Mouse (Mus musculus): ENCODE measurements around the gene Fer. TPM values are rescaled to one million over a fixed set of nuclear protein-coding genes. Genes with fewer than 3 reads are reported as not detected.

Fer gene
- total and polyA plus RNA-seq, 2 experiments from 2014 or later = 22.6 to 22.7 TPM

GRCm38 (mm10) chr17:64016606-64017005 is 153.7 kb downstream of the Fer start:
- Histone ChIP-seq H3K4me2 (ENCODE audit: low read depth, low read length, poor library complexity, severe bottlenecking) (no peak overlapping the region), H3K4me1 (ENCODE audit: insufficient read depth, low read length) (no peaks in the 10 kb centered on the region), H3K27me3 (ENCODE audit: insufficient read depth, low read length) (no peaks in the 10 kb centered on the region), H3K4me3 (ENCODE audit: low read depth, low read length) (no peak overlapping the region), H3K9ac (replicated peaks; ENCODE audit: low read length, poor library complexity, severe bottlenecking) (no peak overlapping the region), H3K27ac (ENCODE audit: low read depth, low read length) (no peak overlapping the region), H3K9me3 (ENCODE audit: low read length) (no peaks in the 10 kb centered on the region), H3K36me3 (ENCODE audit: insufficient read depth, low read length) (no peaks in the 10 kb centered on the region)
- 86% methylated on average over 4 of the region's 4 CpGs for WGBS
- ATAC-seq (ENCODE audit: low FRiP score) (no peak), DNase-seq (ENCODE audit: low spot score) (no peak)
- no peak for TF ChIP-seq CTCF (IDR thresholded peaks at IDR 0.05)

GRCm38 (mm10) chr17:64018240-64018639 is 155.4 kb downstream of the Fer start:
- 94% methylated on average over 6 of the region's 6 CpGs for WGBS
- Histone ChIP-seq H3K9me3 (ENCODE audit: low read length) (no peaks in the 10 kb centered on the region), H3K4me2 (ENCODE audit: low read depth, low read length, poor library complexity, severe bottlenecking) (no peak overlapping the region), H3K27me3 (ENCODE audit: insufficient read depth, low read length) (no peaks in the 10 kb centered on the region), H3K4me3 (ENCODE audit: low read depth, low read length) (no peak overlapping the region), H3K9ac (replicated peaks; ENCODE audit: low read length, poor library complexity, severe bottlenecking) (no peak overlapping the region), H3K4me1 (ENCODE audit: insufficient read depth, low read length) (no peaks in the 10 kb centered on the region), H3K36me3 (ENCODE audit: insufficient read depth, low read length) (no peaks in the 10 kb centered on the region), H3K27ac (ENCODE audit: low read depth, low read length) (no peak overlapping the region)
- DNase-seq (ENCODE audit: low spot score) (no peak), ATAC-seq (ENCODE audit: low FRiP score) (no peak)
- no peak for TF ChIP-seq CTCF (IDR thresholded peaks at IDR 0.05)

DNA sequence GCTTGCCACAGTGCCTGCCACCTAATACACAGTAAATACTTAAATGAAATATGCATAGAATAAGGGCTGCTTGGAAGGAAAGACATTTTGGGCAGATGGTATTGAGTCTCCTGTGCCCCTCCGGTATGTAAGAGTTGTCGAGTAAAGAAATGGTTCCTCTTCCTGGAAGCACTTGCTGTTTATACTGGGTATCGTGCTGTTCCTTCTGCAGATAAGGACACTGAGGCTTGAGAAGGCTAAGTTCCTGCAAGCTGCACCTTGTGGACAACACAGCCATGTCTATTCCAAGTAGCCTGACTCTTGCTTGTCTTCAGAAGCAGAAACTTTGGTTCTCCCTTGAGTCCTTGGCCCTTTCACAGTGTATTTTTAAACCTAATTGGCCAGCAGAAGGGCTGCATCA is 156.0 kb downstream of the Fer start:
- H3K4me3 ChIP-seq (ENCODE audit: low read depth, low read length) = no peak overlapping the region
- ATAC-seq (ENCODE audit: low FRiP score) = no peak
- TF ChIP-seq CTCF (IDR thresholded peaks at IDR 0.05) = no peak
- no peak overlapping the region for H3K9ac ChIP-seq (replicated peaks; ENCODE audit: low read length, poor library complexity, severe bottlenecking)
- no peak overlapping the region for H3K27ac ChIP-seq (ENCODE audit: low read depth, low read length)
- no peak for DNase-seq (ENCODE audit: low spot score)
- H3K4me1 ChIP-seq (ENCODE audit: insufficient read depth, low read length) = no peaks in the 10 kb centered on the region
- no peaks in the 10 kb centered on the region for H3K9me3 ChIP-seq (ENCODE audit: low read length)
- no peak overlapping the region for H3K4me2 ChIP-seq (ENCODE audit: low read depth, low read length, poor library complexity, severe bottlenecking)
- no peaks in the 10 kb centered on the region for H3K36me3 ChIP-seq (ENCODE audit: insufficient read depth, low read length)
- 92% methylated on average over 3 of the region's 3 CpGs for WGBS
- no peaks in the 10 kb centered on the region for H3K27me3 ChIP-seq (ENCODE audit: insufficient read depth, low read length)

DNA sequence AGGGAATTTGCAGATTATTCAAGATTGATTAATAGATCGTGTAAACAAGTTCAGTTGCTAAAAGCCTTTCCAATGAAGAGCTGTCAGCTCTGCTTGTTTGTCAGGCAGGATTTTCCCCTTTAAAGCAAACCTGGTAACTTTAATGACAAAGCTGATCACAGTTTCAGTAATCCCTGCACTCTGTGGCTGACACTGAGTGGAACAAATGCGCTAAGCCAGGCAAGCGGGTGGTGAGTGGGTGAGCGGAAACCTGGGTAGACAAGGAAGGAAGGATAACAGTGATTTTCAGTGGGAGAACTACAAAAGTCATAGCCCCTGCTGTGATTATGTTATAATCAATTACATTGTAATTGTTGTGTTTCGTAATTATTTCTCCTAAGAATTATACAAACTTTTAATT is 156.8 kb downstream of the Fer start:
- Histone ChIP-seq H3K9ac (replicated peaks; ENCODE audit: low read length, poor library complexity, severe bottlenecking) (no peak overlapping the region), H3K36me3 (ENCODE audit: insufficient read depth, low read length) (no peaks in the 10 kb centered on the region), H3K4me3 (ENCODE audit: low read depth, low read length) (no peak overlapping the region), H3K27me3 (ENCODE audit: insufficient read depth, low read length) (no peaks in the 10 kb centered on the region), H3K4me1 (ENCODE audit: insufficient read depth, low read length) (no peaks in the 10 kb centered on the region), H3K27ac (ENCODE audit: low read depth, low read length) (no peak overlapping the region), H3K9me3 (ENCODE audit: low read length) (no peaks in the 10 kb centered on the region), H3K4me2 (ENCODE audit: low read depth, low read length, poor library complexity, severe bottlenecking) (no peak overlapping the region)
- 40% methylated on average over 5 of the region's 5 CpGs for WGBS
- no peak for DNase-seq (ENCODE audit: low spot score)
- no peak for TF ChIP-seq CTCF (IDR thresholded peaks at IDR 0.05)
- no peak for ATAC-seq (ENCODE audit: low FRiP score)

DNA sequence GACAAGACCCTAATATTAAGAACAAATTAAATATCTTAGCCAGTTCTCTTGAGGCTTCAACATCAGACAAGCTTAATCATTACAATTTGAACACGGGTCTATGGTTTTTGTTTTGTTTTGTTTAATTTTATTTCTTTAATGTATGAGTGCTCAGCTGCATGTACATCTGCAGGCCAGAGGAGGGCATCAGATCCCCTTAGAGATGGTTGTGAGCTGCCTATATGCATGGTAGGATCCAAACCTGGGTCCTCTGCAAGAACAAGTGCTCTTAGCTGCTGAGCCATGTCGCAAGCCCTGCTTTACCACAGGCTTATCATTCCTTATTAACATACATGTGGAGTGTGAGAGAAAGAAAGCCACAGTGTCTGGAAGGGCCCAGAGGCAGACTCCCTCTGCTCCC is 163.6 kb downstream of the Fer start:
- DNase-seq (ENCODE audit: low spot score) = no peak
- no peak overlapping the region for H3K9ac ChIP-seq (replicated peaks; ENCODE audit: low read length, poor library complexity, severe bottlenecking)
- H3K27ac ChIP-seq (ENCODE audit: low read depth, low read length) = no peak overlapping the region
- 65% methylated on average over 2 of the region's 2 CpGs for WGBS
- H3K4me3 ChIP-seq (ENCODE audit: low read depth, low read length) = no peak overlapping the region
- ATAC-seq (ENCODE audit: low FRiP score) = no peak
- no peaks in the 10 kb centered on the region for H3K36me3 ChIP-seq (ENCODE audit: insufficient read depth, low read length)
- no peak overlapping the region for H3K4me2 ChIP-seq (ENCODE audit: low read depth, low read length, poor library complexity, severe bottlenecking)
- H3K4me1 ChIP-seq (ENCODE audit: insufficient read depth, low read length) = no peaks in the 10 kb centered on the region
- TF ChIP-seq CTCF (IDR thresholded peaks at IDR 0.05) = peak; percentile 57
- no peaks in the 10 kb centered on the region for H3K9me3 ChIP-seq (ENCODE audit: low read length)
- no peaks in the 10 kb centered on the region for H3K27me3 ChIP-seq (ENCODE audit: insufficient read depth, low read length)

GRCm38 (mm10) chr17:64041771-64042170 is 178.9 kb downstream of the Fer start:
- no peak for ATAC-seq (ENCODE audit: low FRiP score)
- no peaks in the 10 kb centered on the region for H3K27me3 ChIP-seq (ENCODE audit: insufficient read depth, low read length)

More at GRCm38 (mm10) chr17:64041771-64042170, 178.9 kb downstream of the Fer start:
- Histone ChIP-seq H3K4me3 (ENCODE audit: low read depth, low read length) (no peak overlapping the region), H3K27ac (ENCODE audit: low read depth, low read length) (no peak overlapping the region), H3K4me1 (ENCODE audit: insufficient read depth, low read length) (no peaks in the 10 kb centered on the region), H3K9ac (replicated peaks; ENCODE audit: low read length, poor library complexity, severe bottlenecking) (no peak overlapping the region), H3K4me2 (ENCODE audit: low read depth, low read length, poor library complexity, severe bottlenecking) (no peak overlapping the region), H3K9me3 (ENCODE audit: low read length) (no peaks in the 10 kb centered on the region), H3K36me3 (ENCODE audit: insufficient read depth, low read length) (peaks cover 11% of the 10 kb centered on the region; the same call in 1 of the 2 replicates)
- DNase-seq (ENCODE audit: low spot score) = no peak
- TF ChIP-seq CTCF (IDR thresholded peaks at IDR 0.05) = no peak
